Mouse (Mus musculus): ENCODE measurements around the gene Pi4ka. TPM values are rescaled to one million over a fixed set of nuclear protein-coding genes. Genes with fewer than 3 reads are reported as not detected.
A peak's percentile ranks its signal among the peaks of the same experiment; 100 is the strongest.

The Pi4ka gene
- polyA plus RNA-seq, 1 experiment from 2014 or later = 39.7 TPM

DNA sequence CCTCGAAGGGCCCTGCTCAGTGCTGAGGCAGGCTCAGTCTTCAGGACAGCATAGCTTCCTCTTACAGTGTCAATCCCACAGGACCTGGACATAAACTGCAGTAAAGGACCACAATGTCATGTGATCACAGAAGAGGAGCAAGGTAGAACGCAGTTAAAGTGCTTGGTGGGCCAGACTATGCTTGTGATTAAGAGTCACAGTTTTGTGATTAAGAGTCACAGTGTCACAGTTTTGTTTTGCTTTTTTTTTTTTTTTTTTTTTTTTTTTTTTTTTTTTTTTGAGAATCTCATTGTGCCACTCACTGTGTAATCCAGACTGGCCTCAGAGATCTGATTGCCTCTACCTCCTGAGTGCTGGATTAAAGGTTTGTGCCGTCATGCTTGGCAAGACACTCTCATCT lies 140.0 kb downstream of the Pi4ka start:
- no peaks in the 10 kb centered on the region for H3K4me1 ChIP-seq
- peaks cover 2% of the 10 kb centered on the region; the same call in 1 of the 2 replicates for H3K36me3 ChIP-seq
- no peaks in the 10 kb centered on the region for H3K9me3 ChIP-seq (replicated peaks)
- no peak overlapping the region for H3K9ac ChIP-seq
- no peak overlapping the region for H3K27ac ChIP-seq
- no peak overlapping the region for H3K4me3 ChIP-seq (replicated peaks)
- WGBS = 81% methylated on average over 3 of the region's 3 CpGs
- ATAC-seq (replicated peaks; ENCODE audit: low FRiP score) = no peak
- no peaks in the 10 kb centered on the region for H3K27me3 ChIP-seq
- no peak overlapping the region for H3K4me2 ChIP-seq

DNA sequence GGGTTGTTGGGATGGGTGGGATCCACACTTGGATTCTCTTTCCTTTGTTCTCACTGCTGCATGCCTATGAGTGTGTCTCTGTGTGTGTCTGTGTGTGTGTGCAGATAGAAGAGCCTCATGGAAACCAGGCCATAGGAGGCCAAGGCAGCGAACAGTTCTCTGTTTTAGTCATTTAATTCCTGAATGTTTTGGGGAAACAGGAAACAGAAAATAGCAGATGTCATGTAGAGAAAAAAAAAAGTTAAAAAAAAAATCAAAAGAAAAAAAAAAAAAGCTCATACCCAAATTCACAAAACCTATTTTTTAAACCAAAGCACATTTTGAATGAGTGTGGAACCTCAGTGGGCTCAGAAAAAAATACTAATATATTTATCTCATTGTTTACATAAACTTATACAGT lies 144.8 kb downstream of the Pi4ka start:
- Histone ChIP-seq H3K27ac (no peak overlapping the region), H3K4me2 (no peak overlapping the region), H3K4me1 (peaks cover 5% of the 10 kb centered on the region; the same call in 1 of the 2 replicates), H3K9me3 (replicated peaks) (no peaks in the 10 kb centered on the region), H3K36me3 (peaks cover 44% of the 10 kb centered on the region), H3K9ac (no peak overlapping the region), H3K27me3 (no peaks in the 10 kb centered on the region), H3K4me3 (replicated peaks) (no peak overlapping the region)
- ATAC-seq (replicated peaks; ENCODE audit: low FRiP score) = no peak
- WGBS = 76% methylated on average over 1 of the region's 1 CpGs

DNA sequence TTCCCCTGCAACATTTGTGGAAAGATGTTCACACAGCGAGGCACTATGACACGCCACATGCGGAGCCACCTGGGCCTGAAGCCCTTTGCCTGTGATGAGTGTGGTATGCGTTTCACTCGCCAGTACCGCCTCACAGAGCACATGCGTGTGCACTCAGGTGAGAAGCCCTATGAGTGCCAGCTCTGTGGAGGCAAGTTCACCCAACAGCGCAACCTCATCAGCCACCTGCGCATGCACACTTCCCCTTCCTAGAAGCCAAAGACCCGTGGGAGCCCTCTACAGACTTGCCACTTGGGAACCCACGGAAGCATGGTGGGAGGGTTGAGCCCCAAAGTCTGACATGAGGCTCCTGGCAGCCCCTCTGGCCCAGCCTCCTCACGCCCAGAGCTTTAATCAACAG lies 147.2 kb downstream of the Pi4ka start:
- H3K27ac ChIP-seq = no peak overlapping the region
- 91% methylated on average over 12 of the region's 12 CpGs for WGBS
- no peak overlapping the region for H3K4me3 ChIP-seq (replicated peaks)
- no peaks in the 10 kb centered on the region for H3K27me3 ChIP-seq
- H3K4me1 ChIP-seq = peaks cover 9% of the 10 kb centered on the region
- H3K9ac ChIP-seq = no peak overlapping the region
- ATAC-seq (replicated peaks; ENCODE audit: low FRiP score) = no peak
- peaks cover 52% of the 10 kb centered on the region for H3K36me3 ChIP-seq
- no peaks in the 10 kb centered on the region for H3K9me3 ChIP-seq (replicated peaks)
- no peak overlapping the region for H3K4me2 ChIP-seq

DNA sequence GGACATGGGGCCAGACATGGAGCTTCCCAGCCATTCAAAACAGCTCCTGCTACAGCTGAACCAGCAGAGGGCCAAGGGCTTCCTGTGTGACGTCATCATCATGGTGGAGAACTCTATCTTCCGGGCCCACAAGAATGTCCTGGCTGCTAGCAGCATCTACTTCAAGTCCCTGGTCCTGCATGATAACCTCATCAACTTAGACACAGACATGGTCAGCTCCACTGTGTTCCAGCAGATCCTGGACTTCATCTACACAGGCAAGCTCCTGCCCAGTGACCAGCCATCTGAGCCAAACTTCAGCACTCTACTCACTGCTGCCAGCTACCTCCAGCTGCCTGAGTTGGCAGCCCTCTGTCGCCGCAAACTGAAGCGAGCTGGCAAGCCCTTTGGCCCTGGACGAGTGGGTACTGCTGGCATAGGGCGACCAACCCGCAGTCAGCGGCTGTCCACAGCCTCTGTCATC lies 148.7 kb downstream of the Pi4ka start:
- Histone ChIP-seq H3K4me1 (peaks cover 23% of the 10 kb centered on the region), H3K27ac (no peak overlapping the region), H3K4me3 (replicated peaks) (no peak overlapping the region), H3K9me3 (replicated peaks) (no peaks in the 10 kb centered on the region), H3K4me2 (no peak overlapping the region), H3K27me3 (no peaks in the 10 kb centered on the region), H3K36me3 (peaks cover 52% of the 10 kb centered on the region), H3K9ac (no peak overlapping the region)
- no peak for ATAC-seq (replicated peaks; ENCODE audit: low FRiP score)
- 90% methylated on average over 9 of the region's 9 CpGs for WGBS

DNA sequence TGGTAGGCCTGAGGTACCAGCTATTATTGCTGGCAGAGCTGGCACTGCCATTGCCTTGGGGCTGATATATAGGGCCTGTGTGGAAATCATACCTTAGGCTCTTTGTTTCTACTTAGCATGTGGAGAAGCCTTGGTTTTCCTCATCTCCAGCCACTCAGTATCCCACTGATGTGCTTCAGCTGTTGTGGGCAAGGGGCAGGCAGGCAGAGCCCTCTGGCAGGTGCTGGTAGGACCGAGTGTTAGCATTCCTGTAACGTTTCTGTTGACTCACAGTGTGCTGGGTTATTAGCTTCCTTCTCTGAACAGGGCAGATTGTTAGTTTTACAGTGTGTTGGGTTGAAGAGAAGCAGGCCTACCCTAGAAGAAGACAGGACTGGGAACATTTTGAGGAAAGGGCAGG lies 150.8 kb downstream of the Pi4ka start:
- peaks cover 36% of the 10 kb centered on the region for H3K4me1 ChIP-seq
- H3K9ac ChIP-seq = no peak overlapping the region
- H3K4me3 ChIP-seq (replicated peaks) = no peak overlapping the region
- no peaks in the 10 kb centered on the region for H3K9me3 ChIP-seq (replicated peaks)
- H3K4me2 ChIP-seq = no peak overlapping the region
- WGBS = 72% methylated on average over 2 of the region's 2 CpGs
- peaks cover 42% of the 10 kb centered on the region for H3K36me3 ChIP-seq
- H3K27ac ChIP-seq = no peak overlapping the region
- no peak for ATAC-seq (replicated peaks; ENCODE audit: low FRiP score)
- no peaks in the 10 kb centered on the region for H3K27me3 ChIP-seq

DNA sequence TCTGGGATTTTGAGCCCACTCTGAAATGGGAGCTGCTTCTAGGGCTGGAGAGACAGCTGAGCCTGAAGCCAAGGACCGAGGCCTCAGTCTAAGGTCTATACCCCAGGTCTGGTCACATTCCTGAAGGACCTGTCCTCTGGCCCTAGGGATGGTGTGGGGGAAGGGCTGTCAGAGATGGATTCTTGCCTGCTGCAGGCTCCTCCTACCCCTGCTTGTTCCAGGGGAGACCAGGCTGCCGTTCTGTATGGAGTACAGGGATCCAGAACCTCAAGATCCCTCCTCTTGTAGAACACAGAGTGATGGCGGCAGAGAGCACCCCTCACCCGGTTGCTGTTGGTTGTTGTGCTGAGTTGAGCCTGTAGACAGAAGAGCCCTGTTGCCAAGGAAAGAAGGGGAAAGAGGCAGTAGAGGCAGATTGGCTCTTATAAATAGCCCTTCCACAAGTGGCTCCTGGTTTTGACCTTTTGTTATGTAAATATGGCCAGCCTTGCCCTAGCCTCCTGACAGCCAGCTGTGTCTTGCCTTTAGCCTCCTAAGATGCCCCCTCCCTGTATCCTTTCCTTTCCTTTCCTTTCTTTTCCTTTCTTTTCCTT lies 152.0 kb downstream of the Pi4ka start:
- H3K4me2 ChIP-seq = no peak overlapping the region
- no peaks in the 10 kb centered on the region for H3K9me3 ChIP-seq (replicated peaks)
- H3K27ac ChIP-seq = no peak overlapping the region
- peaks cover 31% of the 10 kb centered on the region for H3K36me3 ChIP-seq
- H3K27me3 ChIP-seq = no peaks in the 10 kb centered on the region
- ATAC-seq (replicated peaks; ENCODE audit: low FRiP score) = no peak
- no peak overlapping the region for H3K9ac ChIP-seq
- H3K4me3 ChIP-seq (replicated peaks) = no peak overlapping the region
- WGBS = 36% methylated on average over 4 of the region's 4 CpGs
- peaks cover 46% of the 10 kb centered on the region for H3K4me1 ChIP-seq

DNA sequence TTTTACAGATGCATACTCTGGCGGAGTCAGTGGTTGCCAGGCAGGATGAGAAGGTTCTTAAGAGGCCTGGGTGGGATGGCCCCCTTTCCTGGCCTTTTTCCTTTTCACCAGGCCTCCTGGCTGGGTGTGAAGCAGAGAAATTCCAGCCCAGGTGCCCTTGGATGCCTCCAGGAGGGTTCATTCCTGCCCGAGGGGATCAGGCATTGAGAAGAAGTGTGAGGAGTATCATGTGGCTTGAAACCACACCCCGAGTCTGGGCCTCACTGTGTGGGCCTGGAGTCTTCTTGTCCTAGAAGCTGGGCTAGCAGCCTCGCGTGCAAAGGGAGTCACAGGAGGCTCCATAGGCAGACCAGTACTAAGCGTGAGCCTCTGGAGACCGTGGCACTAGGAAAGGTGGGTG lies 153.3 kb downstream of the Pi4ka start:
- Histone ChIP-seq H3K9ac (no peak overlapping the region), H3K36me3 (peaks cover 19% of the 10 kb centered on the region), H3K27me3 (no peaks in the 10 kb centered on the region), H3K4me3 (replicated peaks) (no peak overlapping the region), H3K4me1 (peaks cover 55% of the 10 kb centered on the region), H3K27ac (0 out of 2 replicates have a peak overlapping the region, but pooled peaks have one; percentile 45), H3K4me2 (no peak overlapping the region), H3K9me3 (replicated peaks) (no peaks in the 10 kb centered on the region)
- WGBS = 66% methylated on average over 7 of the region's 7 CpGs
- no peak for ATAC-seq (replicated peaks; ENCODE audit: low FRiP score)

DNA sequence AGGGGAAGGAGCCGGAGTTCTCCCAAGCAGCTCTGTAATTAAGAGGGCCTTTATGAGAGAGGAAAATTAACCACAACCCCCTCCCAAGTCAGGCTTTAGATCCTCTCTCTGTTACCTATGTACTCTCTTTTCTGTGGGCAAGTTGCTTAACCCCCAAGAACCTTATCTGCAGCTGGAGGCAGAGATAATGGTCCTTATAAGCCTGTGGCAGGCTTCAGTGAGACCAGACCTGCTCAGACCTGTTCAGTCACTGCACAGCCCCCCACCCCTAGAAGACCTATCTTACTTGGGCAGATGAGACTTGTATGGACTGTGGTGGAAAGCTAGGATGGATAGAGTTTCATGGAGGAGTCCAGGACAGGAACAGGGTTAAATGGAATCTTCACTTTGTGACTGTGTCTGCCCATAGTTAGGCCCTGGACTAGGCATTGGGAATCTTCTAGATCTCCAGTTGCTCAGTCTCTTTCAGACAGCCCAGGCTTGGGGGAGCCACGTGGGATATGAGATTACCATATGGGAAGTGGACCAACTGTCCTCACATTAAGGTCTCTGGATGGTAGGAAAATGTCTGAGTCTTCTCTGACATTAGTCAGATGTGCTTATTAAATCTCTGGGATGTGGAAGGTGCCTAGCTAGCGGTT lies 153.9 kb downstream of the Pi4ka start:
- Histone ChIP-seq H3K27ac (peak overlapping the region; percentile 45), H3K4me2 (no peak overlapping the region), H3K9ac (no peak overlapping the region), H3K27me3 (no peaks in the 10 kb centered on the region), H3K9me3 (replicated peaks) (no peaks in the 10 kb centered on the region), H3K36me3 (peaks cover 12% of the 10 kb centered on the region), H3K4me1 (peaks cover 58% of the 10 kb centered on the region), H3K4me3 (replicated peaks) (no peak overlapping the region)
- whole genome bisulfite sequencing = 62% methylated on average over 3 of the region's 3 CpGs
- peak; percentile 50; the same call in 1 of the 2 replicates for ATAC-seq (replicated peaks; ENCODE audit: low FRiP score)

DNA sequence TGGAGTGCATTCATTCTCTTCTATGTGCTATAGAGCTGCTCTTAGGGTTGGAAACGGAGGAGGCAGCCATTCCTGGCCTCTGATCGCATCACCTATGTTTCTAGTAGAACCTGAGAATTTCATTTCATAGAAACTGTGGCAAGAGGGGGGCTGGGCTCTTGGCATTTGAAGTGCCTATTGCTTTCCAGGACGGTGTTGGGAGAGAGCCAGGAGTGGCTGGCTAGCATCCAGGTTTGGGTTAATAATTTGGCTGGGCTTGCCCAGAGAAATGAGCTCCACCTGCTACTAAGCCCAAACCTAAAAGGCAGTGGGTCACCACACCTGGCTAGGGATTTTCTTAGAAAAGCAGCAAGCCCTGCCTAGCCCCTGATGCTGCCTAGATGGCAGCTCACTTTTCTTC lies 154.6 kb downstream of the Pi4ka start:
- peak overlapping the region; percentile 71 for H3K27ac ChIP-seq
- WGBS = 54% methylated on average over 3 of the region's 3 CpGs
- peaks cover 54% of the 10 kb centered on the region for H3K4me1 ChIP-seq
- ATAC-seq (replicated peaks; ENCODE audit: low FRiP score) = peak; percentile 38; the same call in 1 of the 2 replicates
- no peak overlapping the region for H3K4me2 ChIP-seq
- no peak overlapping the region for H3K4me3 ChIP-seq (replicated peaks)
- no peak overlapping the region for H3K9ac ChIP-seq
- no peaks in the 10 kb centered on the region for H3K9me3 ChIP-seq (replicated peaks)
- H3K27me3 ChIP-seq = no peaks in the 10 kb centered on the region
- H3K36me3 ChIP-seq = peaks cover 8% of the 10 kb centered on the region; the same call in 1 of the 2 replicates

DNA sequence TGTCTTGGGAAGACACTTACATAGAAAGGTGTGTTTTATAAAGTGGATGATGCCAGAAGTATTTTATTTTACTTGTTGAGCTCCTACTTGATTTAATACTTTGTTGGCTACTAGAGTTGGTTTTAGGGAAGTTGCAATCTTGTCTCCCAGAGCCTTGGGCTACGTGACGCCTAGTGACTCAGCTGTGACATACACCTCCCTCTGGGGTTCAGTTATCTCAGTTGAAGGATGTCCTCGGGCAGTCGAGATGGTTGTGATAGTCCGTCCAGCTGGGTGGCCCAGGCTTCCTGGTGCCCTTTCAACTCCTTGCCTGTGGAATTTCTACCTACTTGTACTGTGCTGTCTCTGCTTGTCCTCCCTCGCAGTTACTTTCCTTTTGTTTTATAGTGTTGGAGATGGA lies 157.0 kb downstream of the Pi4ka start:
- Histone ChIP-seq H3K36me3 (no peaks in the 10 kb centered on the region), H3K27ac (peak overlapping the region; percentile 35; the same call in 1 of the 2 replicates)
- no peak for ATAC-seq (replicated peaks; ENCODE audit: low FRiP score)

DNA sequence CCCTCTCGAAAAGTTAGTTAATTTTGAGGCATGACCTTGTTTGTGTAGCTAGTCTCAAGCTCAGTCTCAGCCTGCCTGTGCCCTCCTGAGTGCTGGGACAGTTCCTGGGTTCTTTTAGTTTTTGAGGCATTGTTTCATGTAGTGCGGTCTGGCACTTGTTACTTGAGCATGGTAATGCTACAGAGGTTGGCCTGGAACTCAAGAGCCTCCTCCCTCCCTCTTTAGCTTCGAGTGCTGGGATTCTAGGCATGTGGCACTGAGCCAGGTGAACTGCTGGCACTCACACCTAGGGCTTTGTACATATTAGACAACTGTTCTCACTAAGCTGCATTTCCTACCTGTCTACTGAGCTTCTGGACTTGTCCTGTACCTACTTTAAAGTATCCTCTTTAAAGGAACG lies 158.4 kb downstream of the Pi4ka start:
- H3K9ac ChIP-seq = no peak overlapping the region
- WGBS = 74% methylated on average over 4 of the region's 4 CpGs
- H3K27me3 ChIP-seq = no peaks in the 10 kb centered on the region
- no peak overlapping the region for H3K4me3 ChIP-seq (replicated peaks)
- no peak overlapping the region for H3K27ac ChIP-seq
- peaks cover 52% of the 10 kb centered on the region for H3K4me1 ChIP-seq
- no peak overlapping the region for H3K4me2 ChIP-seq
- no peak for ATAC-seq (replicated peaks; ENCODE audit: low FRiP score)
- H3K36me3 ChIP-seq = no peaks in the 10 kb centered on the region
- H3K9me3 ChIP-seq (replicated peaks) = no peaks in the 10 kb centered on the region

More for the DNA sequence above, 157.0 kb downstream of the Pi4ka start:
- Histone ChIP-seq H3K4me3 (replicated peaks) (no peak overlapping the region), H3K27me3 (no peaks in the 10 kb centered on the region), H3K4me1 (peaks cover 54% of the 10 kb centered on the region), H3K4me2 (no peak overlapping the region), H3K9ac (no peak overlapping the region), H3K9me3 (replicated peaks) (no peaks in the 10 kb centered on the region)
- WGBS = 35% methylated on average over 6 of the region's 6 CpGs

DNA sequence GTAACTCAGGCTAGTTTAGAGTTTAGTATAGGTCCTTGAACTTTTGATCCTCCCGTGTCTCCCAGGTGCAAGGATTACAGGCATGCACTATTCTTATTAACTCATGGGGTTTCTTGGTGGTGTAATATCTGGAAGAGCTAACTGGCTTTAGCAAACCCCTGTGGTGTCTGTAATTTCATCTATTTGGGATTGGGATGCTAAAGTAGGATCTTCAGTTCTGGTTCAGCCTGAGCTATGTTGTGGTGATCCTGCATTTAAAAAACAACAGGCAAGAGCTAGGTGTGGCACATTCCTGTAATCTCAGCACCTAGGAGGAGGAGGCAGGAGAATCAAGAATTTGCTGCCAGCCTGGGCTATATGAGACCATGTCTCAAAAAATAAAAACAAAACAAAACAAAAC lies 161.1 kb downstream of the Pi4ka start:
- H3K9ac ChIP-seq = no peak overlapping the region
- no peak overlapping the region for H3K4me2 ChIP-seq
- no peak overlapping the region for H3K27ac ChIP-seq
- no peaks in the 10 kb centered on the region for H3K27me3 ChIP-seq
- H3K9me3 ChIP-seq (replicated peaks) = no peaks in the 10 kb centered on the region
- 82% methylated on average over 1 of the region's 1 CpGs for WGBS
- H3K4me3 ChIP-seq (replicated peaks) = no peak overlapping the region
- ATAC-seq (replicated peaks; ENCODE audit: low FRiP score) = no peak
- H3K36me3 ChIP-seq = no peaks in the 10 kb centered on the region
- H3K4me1 ChIP-seq = peaks cover 41% of the 10 kb centered on the region

Data from kidney, embryonic 15.5 days (tissue).